8 mouse cellular contexts compared by ENCODE assay signal in the genomic region with DNA sequence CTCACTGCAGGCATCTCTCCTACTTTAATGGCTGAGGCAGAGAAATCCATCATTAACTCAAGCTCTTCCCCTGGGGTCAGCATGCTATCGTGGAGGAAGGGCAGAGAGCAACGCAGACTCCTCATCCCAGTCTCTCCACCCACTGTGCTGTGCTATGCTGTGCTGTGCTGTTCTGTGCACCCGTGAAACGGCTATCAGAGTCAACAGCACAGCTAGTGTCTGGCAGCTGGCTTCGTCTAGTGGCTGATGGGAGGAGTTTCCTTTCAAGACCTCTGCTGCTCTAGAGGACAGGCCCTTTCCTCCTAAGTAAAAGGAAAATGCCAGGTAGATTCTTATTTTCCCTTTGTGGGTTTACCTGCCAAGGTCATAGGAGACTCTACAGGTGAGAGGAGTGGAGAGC. TPM values are rescaled to one million over a fixed set of nuclear protein-coding genes. Genes with fewer than 3 reads are reported as not detected.
DNase-seq lines count a peak whose midpoint lies in the region; ATAC-seq and TF ChIP-seq lines count a peak whose summit lies in the region.

No protein-coding gene starts in this region.

- TF ChIP-seq CTCF in lung, postnatal 0 days (IDR thresholded peaks at IDR 0.05): no peak
- no peak for TF ChIP-seq CTCF in midbrain, postnatal 0 days (IDR thresholded peaks at IDR 0.05)

- no peaks in the 10 kb centered on the region for H3K9me3 ChIP-seq in lung, postnatal 0 days (ENCODE audit: low read length)
- no peaks in the 10 kb centered on the region for H3K9me3 ChIP-seq in heart, embryonic 15.5 days (replicated peaks)
- H3K9me3 ChIP-seq in midbrain, postnatal 0 days (ENCODE audit: low read length): no peaks in the 10 kb centered on the region

- peak; percentile 58 for DNase-seq in lung, postnatal 0 days (ENCODE audit: low spot score)
- DNase-seq in lung, postnatal 14 days: no peak
- DNase-seq in liver: peak; percentile 43
- peak; percentile 36 for DNase-seq in thymus, postnatal 25 days
- DNase-seq in cerebellum, postnatal 36 days: no peak
- DNase-seq in ovary, postnatal 10 days (ENCODE audit: low spot score): no peak
- no peak for DNase-seq in midbrain, postnatal 0 days (ENCODE audit: low spot score)

- H3K36me3 ChIP-seq in lung, postnatal 0 days (ENCODE audit: insufficient read depth, low read length): no peaks in the 10 kb centered on the region
- H3K36me3 ChIP-seq in heart, embryonic 15.5 days: no peaks in the 10 kb centered on the region
- H3K36me3 ChIP-seq in midbrain, postnatal 0 days (ENCODE audit: insufficient read depth, low read length): no peaks in the 10 kb centered on the region

- WGBS in lung, postnatal 0 days: 10% methylated on average over 5 of the region's 5 CpGs
- 13% methylated on average over 5 of the region's 5 CpGs for WGBS in heart, embryonic 15.5 days
- WGBS in midbrain, postnatal 0 days: 48% methylated on average over 5 of the region's 5 CpGs

- no peak overlapping the region for H3K4me3 ChIP-seq in lung, postnatal 0 days (ENCODE audit: low read depth, low read length)
- H3K4me3 ChIP-seq in heart, embryonic 15.5 days: no peak overlapping the region
- no peak overlapping the region for H3K4me3 ChIP-seq in midbrain, postnatal 0 days (ENCODE audit: low read depth, low read length)

- peak; percentile 40; the same call in 1 of the 2 replicates for ATAC-seq in lung, postnatal 0 days
- ATAC-seq in heart, embryonic 15.5 days (replicated peaks; ENCODE audit: insufficient number of reproducible peaks, insufficient read depth, low FRiP score, low read depth): 0 out of 2 replicates have a peak, but pooled peaks have one; percentile 31
- no peak for ATAC-seq in midbrain, postnatal 0 days (ENCODE audit: low FRiP score)

- H3K27ac ChIP-seq in lung, postnatal 0 days (ENCODE audit: low read length): peak overlapping the region; percentile 74
- H3K27ac ChIP-seq in heart, embryonic 15.5 days: peak overlapping the region; percentile 41; the same call in 1 of the 2 replicates
- no peak overlapping the region for H3K27ac ChIP-seq in midbrain, postnatal 0 days (ENCODE audit: low read depth, low read length)

- H3K4me2 ChIP-seq in lung, postnatal 0 days (replicated peaks; ENCODE audit: low read depth, low read length): no peak overlapping the region; the same call in 1 of the 2 replicates
- no peak overlapping the region for H3K4me2 ChIP-seq in heart, embryonic 15.5 days
- H3K4me2 ChIP-seq in midbrain, postnatal 0 days (ENCODE audit: low read depth, low read length, poor library complexity, severe bottlenecking): no peak overlapping the region

- H3K4me1 ChIP-seq in lung, postnatal 0 days (ENCODE audit: insufficient read depth, low read depth, low read length): peaks cover 30% of the 10 kb centered on the region; the same call in 1 of the 2 replicates
- H3K4me1 ChIP-seq in heart, embryonic 15.5 days (replicated peaks): peaks cover 65% of the 10 kb centered on the region
- H3K4me1 ChIP-seq in midbrain, postnatal 0 days (ENCODE audit: insufficient read depth, low read length): no peaks in the 10 kb centered on the region

- H3K27me3 ChIP-seq in lung, postnatal 0 days (replicated peaks; ENCODE audit: insufficient read depth, low read length): no peaks in the 10 kb centered on the region
- no peaks in the 10 kb centered on the region for H3K27me3 ChIP-seq in heart, embryonic 15.5 days
- H3K27me3 ChIP-seq in midbrain, postnatal 0 days (ENCODE audit: insufficient read depth, low read length): no peaks in the 10 kb centered on the region

- no peak for TF ChIP-seq EP300 in lung, postnatal 0 days (IDR thresholded peaks at IDR 0.05)

- no peak overlapping the region for H3K9ac ChIP-seq in lung, postnatal 0 days (replicated peaks; ENCODE audit: low read depth)
- no peak overlapping the region for H3K9ac ChIP-seq in heart, embryonic 15.5 days
- no peak overlapping the region for H3K9ac ChIP-seq in midbrain, postnatal 0 days (replicated peaks; ENCODE audit: low read length, poor library complexity, severe bottlenecking)

RNA-seq across cellular contexts. Expression of gene Spred2, which starts 38.6 kb away (rescaled TPM):
- polyA plus RNA-seq in lung, postnatal 0 days (2015; fragmentation: Nextera tagmentation; extraction: Ambion mirVana): 3.9 and 4.9 TPM in 2 replicates
- 4.6 and 5.3 TPM in 2 replicates for polyA plus RNA-seq in heart, embryonic 15.5 days (2015; fragmentation: Nextera tagmentation; extraction: Ambion mirVana)
- total RNA-seq in midbrain, postnatal 0 days (2014; rRNA removed): 12.9 and 17.0 TPM in 2 replicates
- 5.7 and 6.2 TPM in 2 replicates for polyA plus RNA-seq in midbrain, postnatal 0 days (2015; fragmentation: Nextera tagmentation; extraction: Ambion mirVana)

Comparison
In these comparisons a context has a peak if more than half of its experiments do, and no peak if none do; other contexts are left out.
1. DNase-seq: peak in lung, postnatal 0 days (single experiment), liver (single experiment) and thymus, postnatal 25 days (single experiment); none in lung, postnatal 14 days (single experiment), cerebellum, postnatal 36 days (0 of 2), ovary, postnatal 10 days (single experiment) and midbrain, postnatal 0 days (single experiment).